Mouse (Mus musculus): ENCODE data around the gene Sf1.

DNA sequence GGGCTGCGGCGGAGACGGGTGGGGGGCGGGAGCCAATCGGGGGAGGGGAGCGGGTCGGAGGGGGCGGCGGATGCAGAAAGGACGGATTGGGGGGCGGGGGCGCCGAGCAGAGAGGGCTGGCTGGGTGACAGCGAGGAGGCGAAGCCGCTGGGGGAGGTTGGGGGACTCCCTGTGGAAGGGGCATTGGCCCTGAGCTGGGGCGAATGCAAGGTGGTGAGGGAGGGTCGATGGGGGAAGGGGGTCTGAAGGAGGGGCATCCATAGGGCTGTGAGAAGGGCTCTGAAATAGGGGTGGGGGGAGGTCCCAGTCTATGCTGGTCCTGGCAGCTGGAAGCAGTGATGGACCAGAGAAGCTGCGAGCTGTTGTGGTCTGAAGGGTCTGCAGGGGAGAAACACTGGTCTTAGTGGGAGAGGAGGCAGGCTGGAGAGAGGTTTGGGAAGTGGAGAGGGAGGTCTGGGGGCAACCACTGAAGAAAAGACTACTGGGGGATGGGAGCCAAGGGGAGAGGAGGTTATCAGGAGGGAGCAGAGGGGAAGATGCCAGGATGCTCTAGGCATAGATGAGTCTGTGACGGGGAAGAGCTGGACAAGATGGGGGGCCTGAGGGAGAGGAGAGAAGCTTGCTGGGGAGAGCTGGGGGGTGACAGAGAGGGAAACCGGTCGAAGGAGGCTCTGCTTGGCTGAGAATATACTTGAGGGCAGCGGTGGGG is 55.6 kb downstream of the Sf1 start:
- TF ChIP-seq EP300 (optimal IDR thresholded peaks at IDR 0.05), result no peak
- TF ChIP-seq CTCF (IDR thresholded peaks at IDR 0.05; ENCODE audit: low read depth), result no peak

All from stomach, postnatal 0 days (tissue).